Mouse (Mus musculus): ENCODE measurements around the gene Smc3. TPM values are rescaled to one million over a fixed set of nuclear protein-coding genes. Genes with fewer than 3 reads are reported as not detected.

Smc3 gene
- polyA plus RNA-seq, 1 experiment from 2014 or later = 54.7 TPM

DNA sequence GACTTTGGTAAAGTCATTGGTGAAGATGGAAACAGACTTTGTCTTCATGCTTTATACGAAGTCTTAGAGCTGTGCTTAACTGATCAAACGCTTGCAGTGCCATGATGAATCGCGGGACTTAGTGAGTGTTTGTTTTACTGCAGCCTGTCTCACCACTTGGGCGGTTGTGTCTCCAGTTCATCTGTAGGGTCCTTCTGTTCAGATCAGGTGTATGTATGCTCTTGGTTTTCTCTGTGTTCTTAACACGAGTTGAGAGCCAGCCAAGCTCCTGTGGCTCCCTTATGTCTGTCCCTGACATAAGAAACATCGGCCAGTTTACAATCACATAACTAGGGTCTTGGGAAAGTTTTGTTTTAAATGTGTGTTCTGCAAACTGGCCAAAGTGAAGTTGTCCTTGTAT lies 79.8 kb downstream of the Smc3 start:
- H3K9me3 ChIP-seq = no peaks in the 10 kb centered on the region

DNA sequence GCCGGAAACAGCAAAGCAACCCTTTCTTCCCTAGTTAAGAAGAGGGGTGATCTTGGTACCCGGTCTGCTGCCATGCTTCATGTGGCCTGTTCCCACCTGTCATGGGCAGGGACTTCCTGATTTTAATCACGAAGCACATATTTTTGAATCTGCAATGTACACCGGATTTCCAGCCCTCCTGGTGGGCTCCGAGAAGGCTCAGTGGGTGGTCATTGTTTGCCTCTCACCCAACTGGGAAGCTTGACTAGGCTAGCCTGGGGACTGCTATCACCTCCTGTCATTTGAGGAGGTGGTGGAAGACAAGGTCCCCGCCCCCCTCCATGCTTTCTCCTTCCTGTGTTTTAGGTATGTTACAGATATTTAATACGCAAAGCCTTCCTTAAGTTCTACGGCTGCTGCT lies 82.2 kb downstream of the Smc3 start:
- H3K4me3 ChIP-seq = no peak overlapping the region
- WGBS = 44% methylated on average over 8 of the region's 8 CpGs
- H3K27ac ChIP-seq (replicated peaks) = no peak overlapping the region
- no peaks in the 10 kb centered on the region for H3K36me3 ChIP-seq
- no peak overlapping the region for H3K9ac ChIP-seq
- no peak overlapping the region for H3K4me2 ChIP-seq
- H3K27me3 ChIP-seq = peaks cover 12% of the 10 kb centered on the region
- H3K4me1 ChIP-seq (replicated peaks) = peaks cover 5% of the 10 kb centered on the region
- ATAC-seq (ENCODE audit: low FRiP score, low read depth) = no peak
- no peaks in the 10 kb centered on the region for H3K9me3 ChIP-seq

More for the DNA sequence above, 79.8 kb downstream of the Smc3 start:
- Histone ChIP-seq H3K27ac (replicated peaks) (no peak overlapping the region), H3K4me3 (no peak overlapping the region), H3K9ac (no peak overlapping the region), H3K4me2 (no peak overlapping the region), H3K36me3 (no peaks in the 10 kb centered on the region), H3K27me3 (peaks cover 30% of the 10 kb centered on the region), H3K4me1 (replicated peaks) (peaks cover 19% of the 10 kb centered on the region)
- 88% methylated on average over 7 of the region's 7 CpGs for WGBS
- ATAC-seq (ENCODE audit: low FRiP score, low read depth) = no peak

DNA sequence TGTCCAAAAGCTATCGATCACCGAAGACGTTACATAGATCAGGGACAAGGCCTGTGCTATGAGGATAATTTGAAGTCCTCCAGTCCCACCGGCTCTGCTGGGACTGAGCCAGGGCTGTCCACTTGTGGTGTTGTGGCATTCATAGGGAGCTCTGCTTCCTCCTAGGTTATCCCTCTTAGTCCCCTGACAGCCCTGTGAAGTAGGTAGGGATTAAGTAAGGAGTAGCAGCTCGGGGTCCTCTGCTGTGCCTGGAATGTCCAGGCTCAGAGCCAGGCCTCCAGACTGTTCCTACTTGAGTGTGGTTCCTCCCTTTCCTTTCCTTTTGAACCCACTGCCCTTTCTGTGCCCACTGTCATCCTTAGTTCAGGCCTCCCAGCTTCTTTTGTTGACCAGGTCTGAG lies 87.4 kb downstream of the Smc3 start:
- Histone ChIP-seq H3K27me3 (0 out of 2 replicates have a peak, but pooled peaks cover 2% of the 10 kb centered on the region), H3K9ac (no peak overlapping the region), H3K27ac (replicated peaks) (no peak overlapping the region), H3K4me1 (replicated peaks) (no peaks in the 10 kb centered on the region), H3K9me3 (no peaks in the 10 kb centered on the region), H3K36me3 (no peaks in the 10 kb centered on the region), H3K4me3 (no peak overlapping the region), H3K4me2 (no peak overlapping the region)
- ATAC-seq (ENCODE audit: low FRiP score, low read depth) = no peak
- WGBS = 79% methylated on average over 5 of the region's 5 CpGs

DNA sequence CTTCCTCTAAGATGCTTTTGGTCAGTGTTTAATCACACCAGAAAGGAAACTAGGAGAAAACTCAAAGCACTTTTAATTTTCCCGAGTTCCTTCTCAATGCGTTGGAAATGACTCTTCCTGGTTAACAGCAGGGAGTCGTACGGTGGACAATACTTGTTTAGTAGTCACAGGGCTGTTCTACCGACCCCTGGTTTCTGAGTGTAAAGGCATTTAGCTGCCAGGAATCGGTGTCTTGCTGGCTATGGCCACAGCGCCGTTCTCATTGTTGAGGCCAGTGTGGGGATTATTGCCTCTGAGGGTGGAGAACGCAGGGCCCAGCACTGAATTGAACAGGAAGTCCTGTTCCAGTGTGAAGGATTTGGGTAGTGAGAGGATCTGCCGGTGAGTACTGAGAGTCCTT lies 90.6 kb downstream of the Smc3 start:
- H3K4me2 ChIP-seq = no peak overlapping the region
- H3K27ac ChIP-seq (replicated peaks) = no peak overlapping the region
- H3K4me1 ChIP-seq (replicated peaks) = no peaks in the 10 kb centered on the region
- no peaks in the 10 kb centered on the region for H3K27me3 ChIP-seq
- H3K9me3 ChIP-seq = no peaks in the 10 kb centered on the region
- H3K9ac ChIP-seq = no peak overlapping the region
- 56% methylated on average over 10 of the region's 10 CpGs for WGBS
- no peaks in the 10 kb centered on the region for H3K36me3 ChIP-seq
- no peak for ATAC-seq (ENCODE audit: low FRiP score, low read depth)
- H3K4me3 ChIP-seq = no peak overlapping the region

DNA sequence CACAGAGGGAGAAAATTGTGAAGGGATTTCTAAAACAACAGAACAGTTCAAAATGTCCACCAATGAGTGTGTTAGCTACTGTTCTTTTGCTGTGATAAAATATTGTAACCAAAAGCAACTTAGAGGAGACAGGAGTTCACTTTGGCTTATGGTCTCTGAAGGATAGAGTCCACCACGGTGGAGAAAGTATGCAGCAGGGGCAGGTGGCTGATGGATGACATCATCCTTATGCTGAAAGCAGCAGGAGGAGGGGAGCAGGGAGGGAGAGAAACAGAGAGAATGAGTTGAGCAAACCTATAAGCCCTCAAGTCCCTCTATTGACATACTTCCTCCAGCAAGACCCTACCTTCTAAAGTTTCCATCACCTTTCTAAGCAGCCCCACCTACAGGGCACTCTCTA lies 93.8 kb downstream of the Smc3 start:
- Histone ChIP-seq H3K9me3 (no peaks in the 10 kb centered on the region), H3K9ac (no peak overlapping the region), H3K36me3 (no peaks in the 10 kb centered on the region), H3K27ac (replicated peaks) (no peak overlapping the region), H3K27me3 (no peaks in the 10 kb centered on the region), H3K4me2 (no peak overlapping the region), H3K4me3 (no peak overlapping the region), H3K4me1 (replicated peaks) (peaks cover 10% of the 10 kb centered on the region)
- WGBS = 32% methylated on average over 1 of the region's 1 CpGs
- ATAC-seq (ENCODE audit: low FRiP score, low read depth) = no peak

Other genes starting within 250 kb of the Smc3 start
- not detected in 2 replicates for gene Gm10197, start 228.6 kb upstream of the Smc3 start, polyA plus RNA-seq (2015; fragmentation: Nextera tagmentation; extraction: Ambion mirVana)
- gene Smndc1, start 209.8 kb upstream of the Smc3 start, polyA plus RNA-seq (2015; fragmentation: Nextera tagmentation; extraction: Ambion mirVana) = 28.3 and 31.6 TPM in 2 replicates
- gene Dusp5, start 71.3 kb upstream of the Smc3 start, polyA plus RNA-seq (2015; fragmentation: Nextera tagmentation; extraction: Ambion mirVana) = 6.3 and 7.7 TPM in 2 replicates
- gene Nutf2-ps1, start 11.3 kb upstream of the Smc3 start, polyA plus RNA-seq (2015; fragmentation: Nextera tagmentation; extraction: Ambion mirVana) = 218 and 261 TPM in 2 replicates
- 0.71 and 0.80 TPM in 2 replicates for gene Rbm20, start 76.9 kb downstream of the Smc3 start, polyA plus RNA-seq (2015; fragmentation: Nextera tagmentation; extraction: Ambion mirVana)